Mouse (Mus musculus) left cerebral cortex, postnatal 36 days (tissue): Measurements from ENCODE around the gene Fyb2. TPM values are rescaled to one million over a fixed set of nuclear protein-coding genes. Genes with fewer than 3 reads are reported as not detected.

Source experiments
- DNase-seq, 2 experiments: peaks; one replicate each; pipeline ENCODE4 v3.0.0; 2021 to 2022; ENCODE audit warnings: low spot score in 2 of 2, mixed read lengths in 1 of 2
- intact Hi-C: fragments of 180-260 bp; cut with DNase I; formaldehyde crosslinking; loops from one replicate; pipeline ENCODE4 v1.15.1; 2025
- total RNA-seq, 2 experiments: library from RNA; stranded (reverse); gene quantifications; 2 replicates each; pipeline ENCODE4 v1.2.3; 2021

Fyb2 gene
- 1 to 10 TPM; 1.3 to 1.9 TPM for total RNA-seq

DNA sequence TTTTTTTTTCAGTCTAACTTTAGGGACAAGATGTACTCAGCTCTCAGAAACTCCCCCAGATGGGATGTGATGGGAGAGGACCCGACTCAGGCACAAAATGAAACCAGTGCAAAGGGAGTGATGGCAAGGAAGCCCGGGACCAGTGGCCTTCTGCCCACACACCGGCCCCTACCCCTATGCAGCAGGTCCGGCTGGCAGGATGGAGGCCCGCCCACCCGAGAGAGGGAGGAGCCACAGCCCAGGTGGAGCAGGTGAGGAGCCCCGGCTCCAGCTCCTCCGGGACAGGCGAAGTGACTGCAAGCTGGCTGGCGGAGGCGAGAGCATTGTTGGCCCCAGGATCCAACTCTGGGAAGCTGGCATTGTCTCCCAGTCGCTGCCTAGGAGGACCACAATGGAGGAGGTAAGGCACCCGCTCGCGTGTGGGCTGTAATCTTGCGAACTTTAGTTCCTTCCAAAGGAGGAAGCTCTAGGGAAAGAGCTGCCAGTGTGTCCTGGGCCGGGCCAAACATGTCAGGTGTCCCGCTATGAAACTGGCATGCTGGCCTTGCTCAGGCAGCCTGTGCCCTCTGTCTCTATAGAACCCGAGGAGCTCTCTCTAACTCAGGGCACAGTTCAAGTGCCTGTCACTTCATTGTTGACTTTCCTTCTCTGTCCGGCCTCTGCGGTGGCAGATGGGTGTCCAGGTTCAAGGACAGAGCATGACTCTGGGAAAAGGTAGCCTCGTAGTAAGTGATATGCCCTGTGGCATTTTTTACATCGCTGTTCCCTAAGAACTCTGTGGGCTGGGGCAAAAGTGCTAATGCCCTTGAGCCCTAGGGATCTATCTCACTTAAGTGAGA is at the start of gene Fyb2:
TSS of gene Fyb2 (plus strand) at position 166 of the 839 bp plus-strand sequence.
- intact Hi-C loops, result loop anchor here (10.0 kb wide), 2 partner anchors 211 to 1311 kb away; no protein-coding TSS in a partner anchor
- no peak for DNase-seq

- intact Hi-C loops, result loop anchor here (5.0 kb wide), 1 partner anchor 62 kb away; no protein-coding TSS in a partner anchor
- DNase-seq, result no peak
Observed at GRCm38 (mm10) chr4:104864397-104864796, 48.9 kb upstream of the Fyb2 start.

- DNase-seq, result no peak
- intact Hi-C loops, result no loop called here
Observed at GRCm38 (mm10) chr4:104869581-104869980, 43.7 kb upstream of the Fyb2 start.

- intact Hi-C loops, result no loop called here
- DNase-seq, result no peak
Observed at GRCm38 (mm10) chr4:104870196-104870595, 43.1 kb upstream of the Fyb2 start.

GRCm38 (mm10) chr4:104875832-104876231 is 37.4 kb upstream of the Fyb2 start:
- no peak for DNase-seq
- intact Hi-C loops, result no loop called here

- intact Hi-C loops, result no loop called here
- DNase-seq, result no peak
Observed at GRCm38 (mm10) chr4:104876323-104876722, 36.9 kb upstream of the Fyb2 start, which contains the start of gene C8a. Gene C8a, minus strand, starts transcription at chr4:104876398.

DNA sequence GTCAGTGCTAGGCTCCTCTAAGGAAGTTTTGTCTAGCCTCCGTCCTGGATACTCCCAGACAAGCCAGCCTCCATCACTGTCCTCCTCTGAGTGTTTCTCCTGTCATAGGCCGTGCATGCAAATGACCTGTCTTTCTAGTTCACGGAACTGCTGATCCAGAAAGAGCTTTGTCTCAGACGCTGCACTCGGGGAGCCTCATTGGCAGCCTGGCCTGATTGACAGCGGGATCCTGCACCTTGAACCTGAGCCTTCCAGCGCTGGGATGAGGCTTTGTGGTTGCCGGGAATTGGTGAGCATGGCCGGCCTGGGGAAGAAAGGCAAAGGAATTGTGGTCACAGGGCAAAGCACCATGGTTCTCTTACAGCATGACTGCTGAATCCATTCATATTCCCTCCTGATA is 25.8 kb upstream of the Fyb2 start:
- intact Hi-C loops, result no loop called here
- DNase-seq, result no peak

GRCm38 (mm10) chr4:104888499-104889262 is 24.6 kb upstream of the Fyb2 start:
- no peak for DNase-seq
- intact Hi-C loops, result no loop called here

DNA sequence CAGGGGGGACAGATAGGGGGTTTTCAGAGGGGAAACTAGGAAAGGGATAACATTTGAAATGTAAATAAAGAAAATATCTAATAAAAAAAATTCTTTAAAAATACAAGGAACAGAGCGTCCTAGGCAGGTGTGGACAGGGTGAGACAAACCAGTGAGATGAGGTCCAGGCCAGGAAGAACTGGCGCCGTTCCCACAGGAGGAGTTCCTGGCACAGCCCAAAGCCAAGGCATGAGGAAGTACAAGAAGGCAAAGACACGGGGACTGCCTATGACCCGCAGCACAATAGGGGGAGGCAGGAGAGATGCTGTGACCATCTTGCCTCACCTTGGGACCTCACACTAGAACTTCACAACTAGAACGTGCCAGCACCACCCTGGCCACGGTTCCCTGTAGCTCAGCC is 21.5 kb upstream of the Fyb2 start:
- DNase-seq, result no peak

DNA sequence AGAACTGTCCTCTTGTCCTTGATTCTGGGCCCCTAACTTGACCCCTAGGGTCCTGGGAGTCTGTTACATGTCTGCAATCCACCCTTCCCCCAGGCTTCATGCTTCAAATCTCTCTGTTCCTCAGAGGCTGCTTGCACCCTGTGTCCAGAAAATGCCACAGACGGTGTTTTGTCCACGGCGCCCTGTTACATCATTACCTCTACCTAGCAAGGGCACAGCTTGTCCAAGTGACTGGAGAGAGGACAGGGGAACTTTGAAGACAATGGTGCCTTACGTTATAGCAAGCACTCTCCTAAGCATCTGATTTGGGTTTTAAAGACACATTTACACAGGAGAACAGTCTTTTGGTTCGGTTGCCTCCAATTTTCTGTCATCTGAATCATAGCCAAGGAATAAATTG is 19.7 kb upstream of the Fyb2 start:
- DNase-seq, result peak in 1 of 2 experiments; percentile 24

More for the DNA sequence above, 21.5 kb upstream of the Fyb2 start:
- intact Hi-C loops, result loop anchor here (5.0 to 10.0 kb wide), 4 partner anchors 164 to 524 kb away; no protein-coding TSS in a partner anchor

GRCm38 (mm10) chr4:104894004-104894734 is 19.1 kb upstream of the Fyb2 start:
- peak; percentile 65 to 68 for DNase-seq
- intact Hi-C loops, result loop anchor here (5.0 to 10.0 kb wide), 4 partner anchors 167 to 527 kb away; no protein-coding TSS in a partner anchor

More for the DNA sequence above, 19.7 kb upstream of the Fyb2 start:
- intact Hi-C loops, result loop anchor here (5.0 to 10.0 kb wide), 4 partner anchors 166 to 526 kb away; no protein-coding TSS in a partner anchor

DNA sequence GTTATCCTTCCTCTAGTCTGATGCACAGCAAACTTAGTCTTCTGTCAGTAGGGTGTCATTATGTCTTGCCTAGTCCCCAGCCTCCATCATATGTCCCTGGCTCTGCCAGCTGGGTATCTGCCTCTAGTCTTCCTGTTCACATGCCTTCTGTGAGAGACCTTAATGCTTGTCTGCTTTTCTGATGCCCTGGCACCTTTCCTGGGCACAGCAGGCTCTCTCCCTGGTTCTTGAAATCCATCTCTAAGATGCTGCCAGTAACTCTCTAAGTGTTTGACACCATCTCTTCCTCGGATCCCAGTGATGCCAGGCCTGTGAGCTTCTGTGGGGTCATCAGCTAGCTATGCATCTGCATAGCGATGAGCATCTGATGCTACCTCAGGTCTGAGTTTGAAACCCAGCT is 10.4 kb upstream of the Fyb2 start:
- no peak for DNase-seq
- intact Hi-C loops, result no loop called here

GRCm38 (mm10) chr4:104905049-104905448 is 8.2 kb upstream of the Fyb2 start:
- DNase-seq, result no peak
- intact Hi-C loops, result no loop called here

- intact Hi-C loops, result loop anchor here (10.0 kb wide), 2 partner anchors 213 to 1313 kb away; no protein-coding TSS in a partner anchor
- peak; percentile 57 to 63 for DNase-seq
Observed at GRCm38 (mm10) chr4:104911685-104912084, 1.6 kb upstream of the Fyb2 start.

DNA sequence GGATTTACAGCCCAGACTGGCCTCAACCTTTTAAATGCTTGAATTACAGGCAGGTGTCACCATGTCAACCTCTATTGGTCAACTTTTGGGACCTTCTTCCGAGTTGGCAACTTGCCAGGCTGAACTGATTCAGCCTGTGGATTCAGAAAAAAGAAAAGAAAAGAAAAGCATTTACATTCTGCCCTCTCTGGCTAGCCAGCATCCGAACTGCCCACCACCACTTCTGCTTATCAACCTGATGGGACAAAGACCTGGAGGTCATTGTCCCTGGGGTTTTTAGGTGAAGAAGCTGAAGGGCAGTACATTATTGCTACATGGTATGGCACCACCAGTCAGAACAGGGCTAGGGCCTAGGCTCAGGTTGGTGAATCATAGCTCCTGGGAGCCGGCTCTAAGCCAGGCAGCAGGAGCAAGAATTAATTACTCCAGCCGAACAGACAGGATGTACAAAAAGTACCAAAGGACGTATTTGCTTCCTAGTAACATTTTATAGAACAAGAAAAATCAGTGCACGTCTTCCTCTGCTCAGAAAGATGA is 1.5 kb downstream of the Fyb2 start:
- no peak for DNase-seq
- intact Hi-C loops, result loop anchor here (10.0 kb wide), 2 partner anchors 210 to 1310 kb away; no protein-coding TSS in a partner anchor

DNA sequence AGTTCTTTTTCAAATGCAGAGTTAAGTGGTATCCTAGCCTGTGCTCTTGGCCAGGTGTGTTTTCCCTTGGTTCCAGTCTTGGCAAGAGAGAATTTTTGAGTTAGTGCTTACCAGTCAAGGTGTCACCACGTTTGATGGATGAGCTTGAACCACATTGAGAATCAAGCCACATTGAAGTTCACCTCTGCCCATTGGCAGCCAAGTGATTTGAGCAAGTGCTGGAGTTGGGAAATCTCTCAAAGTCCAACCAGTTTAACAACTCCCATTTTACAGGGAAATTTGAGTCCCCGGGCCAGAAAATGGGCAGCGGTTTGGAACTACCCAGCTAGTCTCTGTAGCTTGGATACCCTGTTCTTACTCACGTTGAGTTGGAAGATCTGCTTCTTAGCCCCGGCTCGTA is 4.8 kb downstream of the Fyb2 start:
- intact Hi-C loops, result loop anchor here (10.0 kb wide), 2 partner anchors 207 to 1307 kb away; no protein-coding TSS in a partner anchor

DNA sequence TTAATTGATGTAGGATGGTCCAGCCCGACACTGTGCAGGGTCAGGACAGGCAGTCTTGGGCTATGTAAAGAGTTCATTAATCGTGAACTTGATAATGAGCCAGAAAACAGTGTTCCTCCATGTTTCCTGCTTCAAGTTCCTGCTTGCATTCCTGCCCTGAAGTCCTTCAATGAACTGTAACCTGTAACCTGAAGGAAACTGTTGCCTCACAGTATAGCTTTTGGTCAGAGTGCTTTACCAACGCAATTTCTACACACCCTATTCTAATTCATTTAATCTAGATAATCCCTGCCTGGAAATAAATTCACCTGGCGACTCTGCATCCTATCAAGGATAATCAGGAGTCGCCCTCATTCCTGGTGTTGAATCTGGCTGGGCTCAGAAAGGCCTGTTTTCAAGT is 12.1 kb downstream of the Fyb2 start:
- intact Hi-C loops, result no loop called here
- no peak for DNase-seq

More for the DNA sequence above, 4.8 kb downstream of the Fyb2 start:
- no peak for DNase-seq

- DNase-seq, result no peak
- intact Hi-C loops, result no loop called here
Observed at GRCm38 (mm10) chr4:104929165-104929564, 15.9 kb downstream of the Fyb2 start.

GRCm38 (mm10) chr4:104933620-104934019 is 20.4 kb downstream of the Fyb2 start:
- DNase-seq, result no peak

More at GRCm38 (mm10) chr4:104933620-104934019, 20.4 kb downstream of the Fyb2 start:
- intact Hi-C loops, result no loop called here
